Mouse (Mus musculus): ENCODE data around the gene Gm11634. TPM values are rescaled to one million over a fixed set of nuclear protein-coding genes. Genes with fewer than 3 reads are reported as not detected.

The Gm11634 gene
- total RNA-seq, 2 experiments from 2014 or later, result not detected

GRCm38 (mm10) chr11:101562391-101562790, 36.7 kb downstream of the Gm11634 start:
- DNase-seq, result no peak

DNA sequence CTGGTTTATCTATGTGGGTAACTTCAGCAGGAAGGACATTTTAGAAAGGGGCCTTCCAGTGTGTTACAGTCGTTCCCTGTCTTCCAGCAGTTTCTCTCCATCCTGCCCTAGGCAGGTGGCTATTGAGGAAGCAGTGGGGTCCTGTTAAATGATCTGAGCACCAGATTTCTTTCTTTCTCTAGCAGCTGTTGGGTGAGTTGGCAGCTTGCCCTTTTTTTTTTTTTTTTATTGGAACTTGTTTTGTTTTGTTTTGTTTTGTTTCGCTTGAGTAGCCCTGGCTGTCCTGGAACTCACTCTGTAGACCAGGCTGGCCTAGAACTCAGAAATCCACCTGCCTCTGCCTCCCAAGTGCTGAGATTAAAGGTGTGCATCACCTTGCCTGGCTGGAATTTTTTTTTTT, 42.1 kb downstream of the Gm11634 start:
- DNase-seq, result no peak

DNA sequence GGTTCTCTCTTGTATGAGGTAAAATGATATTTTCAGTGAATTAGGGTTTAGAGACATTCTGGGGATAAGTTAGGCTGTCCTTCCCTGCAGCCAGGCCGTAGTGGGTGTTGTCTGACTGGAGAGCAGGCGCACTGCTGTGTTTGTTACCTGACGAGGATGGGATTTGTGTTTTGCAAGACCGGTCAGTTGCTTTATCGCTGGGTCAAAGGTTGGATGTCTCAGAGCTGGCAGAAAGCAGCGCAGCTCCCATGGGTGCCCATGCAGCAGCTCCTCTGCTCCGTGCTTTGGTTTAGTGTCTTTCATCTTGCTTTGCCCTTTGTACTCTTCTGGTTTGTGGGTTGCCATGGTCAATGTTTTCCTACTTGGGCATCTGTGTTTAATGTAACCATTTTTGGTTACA, 42.5 kb downstream of the Gm11634 start:
- no peak for DNase-seq

DNA sequence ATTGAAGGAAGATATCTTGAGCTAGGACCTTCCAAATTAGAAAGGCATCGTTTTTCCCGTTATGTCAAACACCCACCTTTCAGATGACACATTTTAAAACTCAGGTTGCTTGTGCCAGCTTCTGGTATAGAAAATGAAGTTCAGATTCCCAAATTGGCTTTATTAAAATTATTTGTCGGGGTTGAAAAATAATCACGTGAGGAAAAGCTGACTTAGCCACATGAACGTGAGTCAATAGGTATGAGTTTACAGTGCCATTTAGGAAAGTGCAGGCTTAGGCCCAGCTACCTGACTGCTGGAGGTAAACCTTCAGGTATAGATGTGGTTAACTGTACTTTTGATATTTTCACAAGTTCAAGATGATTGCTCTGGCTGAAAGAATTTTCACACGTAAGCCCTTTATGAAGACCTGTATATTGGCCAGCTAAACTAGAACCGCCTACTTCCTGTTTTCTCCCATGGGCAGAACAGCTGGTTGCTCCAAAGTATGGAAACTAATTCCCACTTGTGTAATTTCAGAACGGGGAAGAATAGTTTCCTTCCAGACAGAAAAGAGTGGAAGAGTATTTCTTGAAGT, 45.6 kb downstream of the Gm11634 start:
- no peak for DNase-seq

DNA sequence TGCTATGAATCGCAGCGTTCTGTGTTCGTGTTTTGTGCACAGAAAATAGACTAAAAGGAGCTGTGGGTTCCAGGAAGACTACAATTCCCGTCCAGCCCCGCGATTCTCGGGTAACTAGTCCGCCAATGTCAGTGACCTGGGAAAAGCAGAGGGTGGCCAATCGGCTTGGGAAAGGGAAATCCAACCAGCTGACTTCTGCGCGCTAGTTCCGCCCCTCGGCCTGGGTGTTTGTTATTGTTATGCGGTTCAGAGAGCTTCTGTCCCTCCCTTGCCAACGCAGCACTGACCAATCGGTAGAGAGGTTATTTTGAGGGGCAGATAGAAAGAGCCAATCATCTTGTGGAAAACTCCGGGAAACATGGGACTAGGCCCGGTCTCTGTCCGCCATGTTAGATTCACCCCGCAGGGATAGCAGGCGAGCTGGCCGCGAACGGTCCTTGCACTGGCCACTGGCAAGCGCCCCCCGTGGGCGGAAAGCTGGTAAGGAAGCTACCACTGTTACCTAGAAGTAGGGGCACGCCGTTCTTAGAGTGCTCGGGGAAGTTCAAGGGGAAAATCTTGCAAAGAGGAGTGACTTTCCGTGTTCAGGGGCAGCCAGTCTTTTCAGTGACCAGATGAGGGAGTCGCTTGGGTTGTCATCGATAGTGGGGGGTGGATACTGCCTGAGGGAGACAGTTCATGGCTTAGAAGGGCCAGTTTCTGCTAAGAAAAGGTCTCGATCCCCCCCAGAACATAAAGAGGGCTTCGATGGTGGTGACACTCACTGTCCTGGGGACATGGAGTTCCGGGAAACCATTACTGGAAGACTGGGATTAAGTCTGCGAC, 46.4 kb downstream of the Gm11634 start:
- DNase-seq, result peak; percentile 96 to 98

DNA sequence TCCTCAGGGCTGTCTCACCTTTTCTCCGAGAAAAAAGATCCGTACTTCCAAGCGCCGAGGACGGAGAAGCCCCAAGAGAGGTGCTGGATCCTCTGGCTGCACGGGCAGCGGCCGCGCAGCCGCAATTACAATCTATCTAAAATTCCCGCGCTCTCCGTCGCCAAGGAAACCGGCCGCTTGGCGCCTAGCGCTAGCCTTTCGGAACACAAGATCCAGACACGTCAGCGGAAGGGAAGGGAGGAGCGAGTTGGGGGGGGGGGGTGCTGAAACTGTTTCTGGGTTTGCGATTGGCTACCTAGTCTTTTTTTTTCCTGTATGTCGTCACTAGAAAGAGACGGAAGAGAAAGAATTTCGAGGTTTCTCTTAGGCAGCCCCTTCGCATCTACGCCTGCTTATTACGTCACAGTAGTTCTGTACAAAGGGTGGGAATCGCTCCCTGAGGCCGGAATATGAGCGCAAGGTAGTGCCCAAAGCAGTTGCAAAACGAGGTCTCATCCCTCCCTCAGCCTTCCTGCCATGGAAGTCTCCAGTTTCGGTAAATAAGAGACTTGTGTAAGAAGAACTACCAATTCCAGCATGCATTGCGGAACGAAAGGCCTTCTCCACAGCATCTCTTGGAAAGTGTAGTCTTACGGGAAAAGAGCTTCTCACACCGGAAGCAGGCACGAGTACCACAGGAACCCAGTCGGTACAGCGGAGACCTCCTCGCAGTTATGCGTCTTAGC, 47.1 kb downstream of the Gm11634 start, which contains the start of the genes Brca1 and Nbr1:
Gene Brca1, minus strand, starts transcription at position 205 of the 725 bp plus-strand sequence.
Gene Nbr1, plus strand, starts transcription at position 399 of the 725 bp plus-strand sequence.
- DNase-seq, result peak; percentile 88 to 90

- no peak for DNase-seq
Observed at GRCm38 (mm10) chr11:101548526-101548925, 50.5 kb downstream of the Gm11634 start.

DNA sequence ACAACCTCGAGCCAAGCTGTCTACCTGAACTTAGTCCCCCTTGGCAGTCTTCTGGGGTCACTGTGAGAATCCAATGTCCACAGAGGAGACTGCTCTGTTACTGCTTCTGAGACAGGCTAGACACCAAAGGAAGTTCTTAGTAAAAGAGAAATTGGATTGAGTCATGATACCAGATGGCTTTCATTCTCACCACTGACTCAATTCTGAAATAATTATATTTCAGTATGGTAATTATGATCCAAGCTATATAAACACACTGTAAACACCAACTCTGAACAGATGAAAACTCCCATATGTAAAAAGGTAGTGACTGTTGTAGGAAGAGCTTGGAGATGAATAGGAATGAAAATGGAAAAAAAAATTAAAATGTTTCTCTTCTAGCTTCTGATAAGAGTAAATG, 54.9 kb downstream of the Gm11634 start:
- no peak for DNase-seq

Other genes starting within 250 kb of the Gm11634 start
- not detected for gene G6pc, start 231.7 kb downstream of the Gm11634 start, total RNA-seq (2021)
- 10 to 100 TPM; 41.4 to 43.7 TPM for gene Aarsd1, start 181.6 kb downstream of the Gm11634 start, total RNA-seq (2021)
- 1 to 10 TPM; 7.1 to 8.8 TPM for gene Gm27029, start 174.5 kb downstream of the Gm11634 start, total RNA-seq (2021)
- 10 to 100 TPM; 34.8 to 36.3 TPM for gene Rundc1, start 174.2 kb downstream of the Gm11634 start, total RNA-seq (2021)
- 1 to 10 TPM; 1.7 to 2.0 TPM for gene Ptges3l, start 173.9 kb downstream of the Gm11634 start, total RNA-seq (2021)
- gene Rpl27, start 157.0 kb downstream of the Gm11634 start, total RNA-seq (2021), result 10 to 100 TPM; 28.5 to 39.7 TPM
- gene Ifi35, start 150.8 kb downstream of the Gm11634 start, total RNA-seq (2021), result 1 to 10 TPM; 2.5 to 3.1 TPM
- 100 to 1,000 TPM; 123 TPM for gene Rnd2, start 134.3 kb downstream of the Gm11634 start, total RNA-seq (2021)
- 10 to 100 TPM; 28.0 to 28.2 TPM for gene Vat1, start 133.0 kb downstream of the Gm11634 start, total RNA-seq (2021)
- gene Brca1, start 47.3 kb downstream of the Gm11634 start, total RNA-seq (2021), result 1 to 10 TPM in 1 of 2 experiments, under 1 TPM in 1; 0.96 to 1.6 TPM
- gene Nbr1, start 47.1 kb downstream of the Gm11634 start, total RNA-seq (2021), result 100 to 1,000 TPM; 142 to 194 TPM
- gene Tmem106a, start 17.0 kb downstream of the Gm11634 start, total RNA-seq (2021), result 1 to 10 TPM; 1.3 to 2.7 TPM
- gene Rdm1, start 27.9 kb upstream of the Gm11634 start, total RNA-seq (2021), result 1 to 10 TPM; 6.7 to 9.4 TPM
- 10 to 100 TPM; 12.9 to 13.8 TPM for gene Arl4d, start 66.3 kb upstream of the Gm11634 start, total RNA-seq (2021)
- gene Dhx8, start 133.7 kb upstream of the Gm11634 start, total RNA-seq (2021), result 10 to 100 TPM; 35.6 to 40.4 TPM
- gene Etv4, start 186.1 kb upstream of the Gm11634 start, total RNA-seq (2021), result 10 to 100 TPM; 15.1 to 16.3 TPM